Mouse (Mus musculus) heart, postnatal 0 days (tissue): ENCODE results near the gene Meiob. TPM values are rescaled to one million over a fixed set of nuclear protein-coding genes. Genes with fewer than 3 reads are reported as not detected.
A peak's percentile ranks its signal among the peaks of the same experiment; 100 is the strongest.

Experiments
- ATAC-seq: fragments of 200-750 bp; cut with Nextera tagmentation; 2 replicates; pipeline ENCODE4 v1.8.0; 2017; ENCODE audit warnings: low read depth, moderate number of reproducible peaks, moderate library complexity; ENCODE audit not compliant: insufficient read depth
- DNase-seq: peaks from one replicate; pipeline ENCODE4 v3.0.0-alpha.2; 2016; ENCODE audit warnings: low spot score
- H3K27ac ChIP-seq: fragments of 300-500 bp; sonication (generic); 2 replicates; pipeline ENCODE4 v1.5.1; 2014; ENCODE audit warnings: low read depth, mild to moderate bottlenecking
- H3K27me3 ChIP-seq: fragments of 300-500 bp; sonication (generic); 2 replicates; pipeline ENCODE4 v1.6.1; 2014; ENCODE audit warnings: low read length, mixed read lengths; ENCODE audit not compliant: control insufficient read depth, insufficient read depth
- H3K36me3 ChIP-seq: fragments of 300-500 bp; sonication (generic); replicated peaks from 2 replicates; pipeline ENCODE4 v1.6.1; 2014; ENCODE audit warnings: low read length, mixed read lengths; ENCODE audit not compliant: control insufficient read depth, insufficient read depth
- H3K4me1 ChIP-seq: fragments of 300-500 bp; sonication (generic); 2 replicates; pipeline ENCODE4 v1.6.1; 2014; ENCODE audit warnings: antibody characterized with exemption; ENCODE audit not compliant: control insufficient read depth, insufficient read depth
- H3K4me2 ChIP-seq: fragments of 300-500 bp; sonication (generic); 2 replicates; pipeline ENCODE4 v1.6.1; 2014; ENCODE audit warnings: low read depth, mild to moderate bottlenecking, low read length, moderate library complexity
- H3K4me3 ChIP-seq: fragments of 300-500 bp; sonication (generic); 2 replicates; pipeline ENCODE4 v1.5.1; 2014; ENCODE audit warnings: low read depth, low read length
- H3K9ac ChIP-seq: fragments of 300-500 bp; sonication (generic); replicated peaks from 2 replicates; pipeline ENCODE4 v1.6.1; 2014; ENCODE audit warnings: low read depth, low read length, mixed read lengths
- H3K9me3 ChIP-seq: fragments of 300-500 bp; sonication (generic); replicated peaks from 2 replicates; pipeline ENCODE4 v1.6.1; 2016; ENCODE audit warnings: low read length; ENCODE audit not compliant: control insufficient read depth
- CTCF ChIP-seq: IDR thresholded peaks from 2 replicates; pipeline ENCODE4 v1.5.1; 2016; ENCODE audit warnings: antibody characterized with exemption, control low read depth, low read depth
- EP300 ChIP-seq: IDR thresholded peaks from 2 replicates; pipeline ENCODE4 v1.6.1; 2016; ENCODE audit warnings: antibody characterized with exemption, low read depth
- WGBS: fragments of 180-500 bp; shearing (Covaris S2); extraction: QIAGEN DNeasy Blood & Tissue Kit; methylation state at CpG from one replicate; pipeline ENCODE4 v1.1.7; 2014; 5-methylcytosine and 5-hydroxymethylcytosine counted together
- polyA plus RNA-seq: library from polyadenylated mRNA; unstranded; fragments of >200 nt; fragmentation: Nextera tagmentation; extraction: Ambion mirVana; gene quantifications from 2 replicates; pipeline ENCODE4 v1.2.1, GENCODE M21; 2015
- total RNA-seq: library from RNA; depleted of rRNA; stranded (reverse); fragments of >200 nt; gene quantifications from 2 replicates; pipeline ENCODE4 v1.2.3, GENCODE M21; 2014; ENCODE audit warnings: low replicate concordance

Gene Meiob
- total and polyA plus RNA-seq, 2 experiments from 2014 or later = not detected

GRCm38 (mm10) chr17:24769146-24769545 is 34.9 kb upstream of the Meiob start:
- no peak for TF ChIP-seq EP300
- Histone ChIP-seq H3K4me3 (no peak overlapping the region), H3K4me2 (no peak overlapping the region), H3K9me3 (no peaks in the 10 kb centered on the region), H3K4me1 (no peaks in the 10 kb centered on the region), H3K9ac (no peak overlapping the region), H3K27ac (no peak overlapping the region), H3K36me3 (no peaks in the 10 kb centered on the region), H3K27me3 (0 out of 2 replicates have a peak, but pooled peaks cover 6% of the 10 kb centered on the region)
- ATAC-seq = no peak
- no peak for DNase-seq
- 52% methylated on average over 3 of the region's 3 CpGs for WGBS

- DNase-seq = no peak
- Histone ChIP-seq H3K9me3 (no peaks in the 10 kb centered on the region), H3K27me3 (0 out of 2 replicates have a peak, but pooled peaks cover 6% of the 10 kb centered on the region), H3K27ac (no peak overlapping the region), H3K4me3 (no peak overlapping the region), H3K4me1 (no peaks in the 10 kb centered on the region), H3K36me3 (no peaks in the 10 kb centered on the region), H3K9ac (no peak overlapping the region), H3K4me2 (no peak overlapping the region)
- ATAC-seq = no peak
- WGBS = 77% methylated on average over 5 of the region's 5 CpGs
- TF ChIP-seq CTCF (0 out of 2 replicates have a peak, but pooled peaks have one; percentile 2), EP300 (no peak)
Observed at GRCm38 (mm10) chr17:24773241-24773640, 30.8 kb upstream of the Meiob start.

GRCm38 (mm10) chr17:24775173-24775572 is 28.9 kb upstream of the Meiob start:
- ATAC-seq (no peak), DNase-seq (no peak)
- no peaks in the 10 kb centered on the region for H3K9me3 ChIP-seq
- H3K36me3 ChIP-seq = no peaks in the 10 kb centered on the region
- TF ChIP-seq CTCF = no peak
- TF ChIP-seq EP300 = no peak
- H3K4me3 ChIP-seq = no peak overlapping the region
- no peaks in the 10 kb centered on the region for H3K4me1 ChIP-seq
- no peak overlapping the region for H3K27ac ChIP-seq
- H3K9ac ChIP-seq = no peak overlapping the region
- WGBS = 74% methylated on average over 8 of the region's 8 CpGs
- no peak overlapping the region for H3K4me2 ChIP-seq
- no peaks in the 10 kb centered on the region for H3K27me3 ChIP-seq

GRCm38 (mm10) chr17:24777073-24777472 is 27.0 kb upstream of the Meiob start:
- Histone ChIP-seq H3K27ac (no peak overlapping the region), H3K4me2 (no peak overlapping the region), H3K4me3 (no peak overlapping the region), H3K9ac (no peak overlapping the region), H3K4me1 (no peaks in the 10 kb centered on the region), H3K36me3 (no peaks in the 10 kb centered on the region), H3K27me3 (no peaks in the 10 kb centered on the region), H3K9me3 (no peaks in the 10 kb centered on the region)
- WGBS = 54% methylated on average over 2 of the region's 2 CpGs
- no peak for DNase-seq
- no peak for ATAC-seq
- TF ChIP-seq EP300 = no peak
- no peak for TF ChIP-seq CTCF

- H3K9me3 ChIP-seq = no peaks in the 10 kb centered on the region
- no peak overlapping the region for H3K27ac ChIP-seq
- H3K4me2 ChIP-seq = no peak overlapping the region
- no peak overlapping the region for H3K4me3 ChIP-seq
- H3K9ac ChIP-seq = no peak overlapping the region
- no peak for ATAC-seq
- no peaks in the 10 kb centered on the region for H3K36me3 ChIP-seq
- no peak for DNase-seq
- TF ChIP-seq EP300 (no peak), CTCF (no peak)
- H3K4me1 ChIP-seq = no peaks in the 10 kb centered on the region
- 85% methylated on average over 2 of the region's 2 CpGs for WGBS
- no peaks in the 10 kb centered on the region for H3K27me3 ChIP-seq
Observed at GRCm38 (mm10) chr17:24780821-24781220, 23.3 kb upstream of the Meiob start.

GRCm38 (mm10) chr17:24792190-24792589 is 11.9 kb upstream of the Meiob start:
- DNase-seq (no peak), ATAC-seq (no peak)
- Histone ChIP-seq H3K36me3 (no peaks in the 10 kb centered on the region), H3K9me3 (no peaks in the 10 kb centered on the region), H3K4me1 (no peaks in the 10 kb centered on the region), H3K9ac (no peak overlapping the region), H3K27me3 (no peaks in the 10 kb centered on the region), H3K4me3 (no peak overlapping the region), H3K4me2 (no peak overlapping the region), H3K27ac (no peak overlapping the region)
- WGBS = 58% methylated on average over 8 of the region's 8 CpGs
- TF ChIP-seq EP300 (no peak), CTCF (no peak)
